Mouse (Mus musculus) Muller cell, postnatal 12 days (primary cell): ENCODE results near the gene Mavs.
A peak's percentile ranks its signal among the peaks of the same experiment; 100 is the strongest.

ENCODE experiments used
- DNase-seq: peaks from one replicate; pipeline ENCODE4 v3.0.0-alpha.2; 2015; ENCODE audit errors: inconsistent ontology term

Gene Mavs

GRCm38 (mm10) chr2:131233307-131234126 is at the start of gene Mavs:
Mavs (plus strand) TSS chr2:131234063.
- DNase-seq = peak; percentile 98

GRCm38 (mm10) chr2:131186343-131186742 is 47.5 kb upstream of the Mavs start:
- DNase-seq = no peak

GRCm38 (mm10) chr2:131186771-131187601 is 46.9 kb upstream of the Mavs start, which contains the start of the genes Cdc25b and Spef1:
Cdc25b (plus strand) TSS chr2:131186949.
Spef1 (minus strand) TSS chr2:131187282.
- peak; percentile 94 for DNase-seq

- DNase-seq = no peak
These were observed 46.3 kb upstream of the Mavs start for GRCm38 (mm10) chr2:131187602-131187922.

GRCm38 (mm10) chr2:131188311-131188710 is 45.6 kb upstream of the Mavs start:
- DNase-seq = no peak

GRCm38 (mm10) chr2:131189521-131190309 is 44.1 kb upstream of the Mavs start:
- DNase-seq = no peak

GRCm38 (mm10) chr2:131190344-131191004 is 43.4 kb upstream of the Mavs start:
- DNase-seq = no peak

GRCm38 (mm10) chr2:131191005-131191390 is 42.9 kb upstream of the Mavs start:
- DNase-seq = no peak

- DNase-seq = no peak
These were observed 37.1 kb upstream of the Mavs start for GRCm38 (mm10) chr2:131196606-131197316.

- DNase-seq = no peak
These were observed 33.2 kb upstream of the Mavs start for GRCm38 (mm10) chr2:131200710-131201109.

GRCm38 (mm10) chr2:131201262-131201661 is 32.6 kb upstream of the Mavs start:
- no peak for DNase-seq

- DNase-seq = no peak
These were observed 29.9 kb upstream of the Mavs start for GRCm38 (mm10) chr2:131203816-131204409.

GRCm38 (mm10) chr2:131204410-131204981 is 29.4 kb upstream of the Mavs start:
- peak; percentile 90 for DNase-seq

- DNase-seq = no peak
These were observed 28.2 kb upstream of the Mavs start for GRCm38 (mm10) chr2:131205521-131206182.

GRCm38 (mm10) chr2:131206778-131207177 is 27.1 kb upstream of the Mavs start, which contains the start of gene Ap5s1:
Ap5s1 (plus strand) TSS chr2:131207078.
- no peak for DNase-seq

GRCm38 (mm10) chr2:131208356-131208755 is 25.5 kb upstream of the Mavs start:
- DNase-seq = no peak

GRCm38 (mm10) chr2:131209125-131209795 is 24.6 kb upstream of the Mavs start:
- DNase-seq = no peak

GRCm38 (mm10) chr2:131209969-131210792 is 23.7 kb upstream of the Mavs start:
- DNase-seq = peak; percentile 97
